Mouse (Mus musculus) thymus, postnatal 36 days (tissue): ENCODE measurements at regions not wholly inside any gene's neighbourhood (a gene's known extent, or its start where the extent isn't known, plus 50 kb on each side); places are given as distances from the start of the nearest gene placed in this dataset.

ENCODE experiments used
- DNase-seq, 2 experiments: peaks; one replicate each; pipeline ENCODE4 v3.0.0; 2022; ENCODE audit warnings: mixed read lengths in 2 of 2

GRCm38 (mm10) chr12:106504285-106504684, 494.3 kb downstream of the Vrk1 start:
- DNase-seq, result no peak

GRCm38 (mm10) chr12:106514057-106514456, 504.0 kb downstream of the Vrk1 start:
- DNase-seq, result no peak

- no peak for DNase-seq
Measured at GRCm38 (mm10) chr12:106515257-106515788, 505.3 kb downstream of the Vrk1 start.

GRCm38 (mm10) chr12:106519141-106519540, 509.1 kb downstream of the Vrk1 start:
- no peak for DNase-seq

- DNase-seq, result no peak
Measured at GRCm38 (mm10) chr12:106524411-106524810, 514.4 kb downstream of the Vrk1 start.

GRCm38 (mm10) chr12:106527116-106527515, 517.1 kb downstream of the Vrk1 start:
- DNase-seq, result no peak

- peak; percentile 5 to 10 for DNase-seq
Measured at GRCm38 (mm10) chr12:106527699-106528434, 517.8 kb downstream of the Vrk1 start.

GRCm38 (mm10) chr12:106528521-106528920, 518.5 kb downstream of the Vrk1 start:
- DNase-seq, result no peak

- DNase-seq, result peak; percentile 40 to 58
Measured at GRCm38 (mm10) chr12:106529175-106529574, 519.1 kb downstream of the Vrk1 start.

- no peak for DNase-seq
Measured at GRCm38 (mm10) chr12:106535086-106535485, 525.1 kb downstream of the Vrk1 start.

GRCm38 (mm10) chr12:106535628-106536288, 525.7 kb downstream of the Vrk1 start:
- DNase-seq, result no peak

- peak in 1 of 2 experiments; percentile 17 for DNase-seq
Measured at GRCm38 (mm10) chr12:106536289-106536636, 526.2 kb downstream of the Vrk1 start.

GRCm38 (mm10) chr12:106540003-106540402, 530.0 kb downstream of the Vrk1 start:
- DNase-seq, result no peak

- no peak for DNase-seq
Measured at GRCm38 (mm10) chr12:106559566-106559965, 549.5 kb downstream of the Vrk1 start.

GRCm38 (mm10) chr12:106565263-106565681, 555.2 kb downstream of the Vrk1 start:
- peak; percentile 47 to 56 for DNase-seq

- no peak for DNase-seq
Measured at GRCm38 (mm10) chr12:106566361-106566760, 556.3 kb downstream of the Vrk1 start.

GRCm38 (mm10) chr12:106567116-106567515, 557.1 kb downstream of the Vrk1 start:
- no peak for DNase-seq

- no peak for DNase-seq
Measured at GRCm38 (mm10) chr12:106568541-106569085, 558.6 kb downstream of the Vrk1 start.

- peak; percentile 48 to 68 for DNase-seq
Measured at GRCm38 (mm10) chr12:106572956-106573355, 562.9 kb downstream of the Vrk1 start.

- DNase-seq, result no peak
Measured at GRCm38 (mm10) chr12:106582760-106583159, 572.7 kb downstream of the Vrk1 start.

- DNase-seq, result no peak
Measured at GRCm38 (mm10) chr12:106585626-106586025, 575.6 kb downstream of the Vrk1 start.

- no peak for DNase-seq
Measured at GRCm38 (mm10) chr12:106592686-106593085, 582.7 kb downstream of the Vrk1 start.

- no peak for DNase-seq
Measured at GRCm38 (mm10) chr12:106597636-106598035, 587.6 kb downstream of the Vrk1 start.

GRCm38 (mm10) chr12:106607240-106607639, 597.2 kb downstream of the Vrk1 start:
- no peak for DNase-seq
